Mouse (Mus musculus) bone marrow, adult 2 months (tissue): ENCODE data around the gene Hes5. TPM values are rescaled to one million over a fixed set of nuclear protein-coding genes. Genes with fewer than 3 reads are reported as not detected.

Experiments used
- H3K27ac ChIP-seq: fragments of 200-500 bp; 2 replicates; pipeline ENCODE4 v1.5.1; 2012; ENCODE audit warnings: low read depth, mild to moderate bottlenecking, control low read depth, inconsistent platforms, low read length; ENCODE audit not compliant: control insufficient read depth, poor library complexity, insufficient read depth
- H3K4me1 ChIP-seq: fragments of 200-500 bp; 2 replicates; pipeline ENCODE4 v1.6.1; 2011; ENCODE audit warnings: low read length; ENCODE audit not compliant: control insufficient read depth, insufficient read depth
- H3K4me3 ChIP-seq: fragments of 200-500 bp; replicated peaks from 2 replicates; pipeline ENCODE3; 2011; ENCODE audit warnings: mild to moderate bottlenecking, low read depth, low read length, control low read depth; ENCODE audit not compliant: control insufficient read depth
- CTCF ChIP-seq: fragments of 200-500 bp; IDR thresholded peaks from 2 replicates; pipeline ENCODE4 v1.5.1; 2011; ENCODE audit warnings: low read length, control low read depth; ENCODE audit not compliant: control insufficient read depth, insufficient read depth
- POLR2A ChIP-seq: fragments of 200-500 bp; IDR thresholded peaks from 2 replicates; pipeline ENCODE4 v1.6.1; 2011; ENCODE audit warnings: low read depth, mild to moderate bottlenecking, control low read depth, low read length, borderline replicate concordance; ENCODE audit not compliant: control insufficient read depth
- WGBS: fragments of 180-500 bp; shearing (Covaris S2); methylation state at CpG from one replicate; pipeline ENCODE4 v1.1.7; 2018; 5-methylcytosine and 5-hydroxymethylcytosine counted together
- polyA plus RNA-seq: library from polyadenylated mRNA; stranded (reverse); fragments of >200 nt; gene quantifications from 2 replicates; pipeline ENCODE4 v1.2.4, GENCODE M21; 2011; ENCODE audit warnings: low replicate concordance; ENCODE audit not compliant: missing spikeins, insufficient read depth, insufficient read length

Hes5 gene
- polyA plus RNA-seq, 1 experiment = not detected

GRCm38 (mm10) chr4:154922931-154923330, 37.8 kb upstream of the Hes5 start:
- 90% methylated on average over 5 of the region's 5 CpGs for WGBS
- H3K27ac ChIP-seq = no peak overlapping the region
- TF ChIP-seq POLR2A (no peak), CTCF (no peak)
- H3K4me1 ChIP-seq = peaks cover 7% of the 10 kb centered on the region
- no peak overlapping the region for H3K4me3 ChIP-seq

GRCm38 (mm10) chr4:154925413-154925812, 35.3 kb upstream of the Hes5 start:
- peaks cover 13% of the 10 kb centered on the region for H3K4me1 ChIP-seq

GRCm38 (mm10) chr4:154926969-154927898, 33.5 kb upstream of the Hes5 start:
- WGBS = 8% methylated on average over 9 of the region's 9 CpGs
- H3K4me1 ChIP-seq = peaks cover 13% of the 10 kb centered on the region
- TF ChIP-seq CTCF (no peak), POLR2A (no peak)
- peak overlapping the region; percentile 87 for H3K27ac ChIP-seq
- peak overlapping the region; percentile 73 for H3K4me3 ChIP-seq

More at GRCm38 (mm10) chr4:154925413-154925812, 35.3 kb upstream of the Hes5 start:
- 75% methylated on average over 4 of the region's 4 CpGs for WGBS
- Histone ChIP-seq H3K27ac (no peak overlapping the region), H3K4me3 (peak overlapping the region; percentile 2)
- TF ChIP-seq POLR2A = no peak
- peak; percentile 72 for TF ChIP-seq CTCF

GRCm38 (mm10) chr4:154927899-154928337, 32.8 kb upstream of the Hes5 start:
- H3K4me3 ChIP-seq = peak overlapping the region; percentile 73
- H3K4me1 ChIP-seq = peaks cover 13% of the 10 kb centered on the region
- TF ChIP-seq POLR2A (no peak), CTCF (no peak)
- peak overlapping the region; percentile 87 for H3K27ac ChIP-seq
- 1% methylated on average over 5 of the region's 5 CpGs for WGBS

- H3K4me1 ChIP-seq = peaks cover 13% of the 10 kb centered on the region
- TF ChIP-seq CTCF = no peak
- no peak; the same call in 1 of the 2 replicates for TF ChIP-seq POLR2A
- WGBS = 11% methylated on average over 12 of the region's 12 CpGs
- H3K4me3 ChIP-seq = peak within 1 kb of the TSS; percentile 73
- peak within 1 kb of the TSS; percentile 87 for H3K27ac ChIP-seq
Measured at GRCm38 (mm10) chr4:154928395-154929087, 32.2 kb upstream of the Hes5 start, which contains the start of gene Tnfrsf14. TSS of gene Tnfrsf14 (minus strand) at chr4:154928563.

GRCm38 (mm10) chr4:154929088-154929660, 31.5 kb upstream of the Hes5 start:
- no peak for TF ChIP-seq CTCF
- TF ChIP-seq POLR2A = no peak; the same call in 1 of the 2 replicates
- H3K4me1 ChIP-seq = peaks cover 13% of the 10 kb centered on the region
- H3K4me3 ChIP-seq = peak overlapping the region; percentile 8
- WGBS = 6% methylated on average over 12 of the region's 12 CpGs
- peak overlapping the region; percentile 87 for H3K27ac ChIP-seq

GRCm38 (mm10) chr4:154933306-154933907, 27.3 kb upstream of the Hes5 start:
- no peak overlapping the region for H3K27ac ChIP-seq
- H3K4me3 ChIP-seq = no peak overlapping the region
- WGBS = 84% methylated on average over 13 of the region's 13 CpGs
- H3K4me1 ChIP-seq = peaks cover 21% of the 10 kb centered on the region
- no peak for TF ChIP-seq POLR2A
